ENCODE assay signal across 14 mouse cellular contexts in the genomic region with DNA sequence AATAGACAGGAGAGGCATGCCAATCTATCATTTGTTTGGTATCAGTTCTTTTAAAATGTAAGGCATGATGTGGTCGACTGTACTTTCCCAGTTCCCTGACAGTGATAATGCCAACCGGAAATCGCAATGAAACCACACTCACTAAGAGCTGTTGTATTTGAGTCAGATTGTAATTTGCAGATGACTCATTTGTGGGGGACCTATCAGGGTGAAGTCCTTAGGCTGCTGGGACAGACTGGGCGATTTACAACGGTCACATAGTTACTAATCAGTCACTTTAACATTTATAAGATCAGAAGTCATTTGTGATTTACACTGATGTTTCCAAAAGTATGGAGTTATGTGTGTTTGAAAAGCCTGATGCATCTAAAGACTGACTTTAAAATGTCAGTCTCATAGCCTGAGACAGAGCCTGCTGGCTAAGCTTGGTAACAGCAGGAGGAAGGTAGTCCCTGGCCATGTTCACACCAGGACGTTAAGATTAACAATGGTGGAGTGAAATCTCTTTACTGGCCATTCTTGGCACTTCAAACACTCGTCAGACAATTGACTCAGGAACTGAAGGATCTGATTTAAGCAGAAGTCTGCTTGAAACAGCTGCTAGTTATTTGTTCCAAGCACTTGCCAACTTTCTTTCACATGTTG.
DNase-seq lines count a peak whose midpoint lies in the region; ATAC-seq and TF ChIP-seq lines count a peak whose summit lies in the region.
"Had no signal": no experiment of that assay in that cellular context is flagged by ENCODE, and none has a peak within 500 bp of the region (broad histone marks: within the 10 kb centered on the region; RNA-seq: fewer than 3 reads in every experiment).

No protein-coding gene starts in this region.

- no peak for TF ChIP-seq EP300 in liver, postnatal 0 days (IDR thresholded peaks at IDR 0.05; ENCODE audit: low read depth)

- no peaks in the 10 kb centered on the region for H3K27me3 ChIP-seq in embryonic facial prominence, embryonic 11.5 days (ENCODE audit: control insufficient read depth, insufficient read depth, low read length)
- H3K27me3 ChIP-seq in embryonic facial prominence, embryonic 10.5 days (replicated peaks; ENCODE audit: low read depth, poor library complexity, severe bottlenecking), result no peaks in the 10 kb centered on the region
- no peaks in the 10 kb centered on the region for H3K27me3 ChIP-seq in liver, postnatal 0 days (ENCODE audit: insufficient read depth, low read length)
- H3K27me3 ChIP-seq: heart, embryonic 15.5 days had no signal

- H3K9me3 ChIP-seq in embryonic facial prominence, embryonic 11.5 days (replicated peaks; ENCODE audit: control insufficient read depth, low read length), result no peaks in the 10 kb centered on the region
- no peaks in the 10 kb centered on the region for H3K9me3 ChIP-seq in embryonic facial prominence, embryonic 10.5 days
- no peaks in the 10 kb centered on the region for H3K9me3 ChIP-seq in liver, postnatal 0 days (ENCODE audit: low read length)
- H3K9me3 ChIP-seq: heart, embryonic 15.5 days had no signal

- no peak overlapping the region for H3K27ac ChIP-seq in embryonic facial prominence, embryonic 11.5 days (replicated peaks; ENCODE audit: low read depth, low read length)
- H3K27ac ChIP-seq in embryonic facial prominence, embryonic 10.5 days (replicated peaks), result no peak overlapping the region
- no peak overlapping the region for H3K27ac ChIP-seq in liver, postnatal 0 days (ENCODE audit: low read depth)
- peak overlapping the region; percentile 66 for H3K27ac ChIP-seq in brown adipose tissue, adult 24 weeks (replicated peaks; ENCODE audit: low read depth, low read length)
- H3K27ac ChIP-seq: heart, embryonic 15.5 days; liver, embryonic 14.5 days had no signal

- intact Hi-C loops in left cerebral cortex, postnatal 10 days (cut with DNase I), result no loop called here

- H3K4me3 ChIP-seq in embryonic facial prominence, embryonic 11.5 days (ENCODE audit: low read depth, low read length), result no peak overlapping the region
- no peak overlapping the region for H3K4me3 ChIP-seq in embryonic facial prominence, embryonic 10.5 days
- no peak overlapping the region for H3K4me3 ChIP-seq in liver, postnatal 0 days (ENCODE audit: low read depth, low read length)
- no peak overlapping the region for H3K4me3 ChIP-seq in brown adipose tissue, adult 24 weeks (ENCODE audit: insufficient read depth, low read depth, low read length)
- H3K4me3 ChIP-seq: heart, embryonic 15.5 days had no signal

- WGBS in embryonic facial prominence, embryonic 11.5 days, result 51% methylated on average over 7 of the region's 7 CpGs
- 52% methylated on average over 7 of the region's 7 CpGs for WGBS in embryonic facial prominence, embryonic 10.5 days
- WGBS in liver, postnatal 0 days (ENCODE audit: insufficient replicate concordance), result 44% methylated on average over 7 of the region's 7 CpGs

- no peak overlapping the region for H3K9ac ChIP-seq in embryonic facial prominence, embryonic 11.5 days (replicated peaks; ENCODE audit: low read length)
- H3K9ac ChIP-seq in liver, postnatal 0 days (replicated peaks), result no peak overlapping the region
- H3K9ac ChIP-seq: heart, embryonic 15.5 days; liver, embryonic 14.5 days had no signal

- ATAC-seq in embryonic facial prominence, embryonic 11.5 days (replicated peaks; ENCODE audit: insufficient number of reproducible peaks, low FRiP score, low TSS enrichment, low read depth), result no peak
- no peak for ATAC-seq in liver, postnatal 0 days
- peak; percentile 24; the same call in 1 of the 2 replicates for ATAC-seq in megakaryocyte, adult 5-6 weeks (ENCODE audit: poor library complexity, severe bottlenecking)
- no peak for ATAC-seq in monocyte, adult 5-6 weeks (replicated peaks; ENCODE audit: insufficient number of reproducible peaks, low FRiP score, low TSS enrichment, poor library complexity, severe bottlenecking)
- ATAC-seq: forebrain, embryonic 16.5 days had no signal

- no peaks in the 10 kb centered on the region for H3K4me1 ChIP-seq in embryonic facial prominence, embryonic 11.5 days (ENCODE audit: control insufficient read depth, insufficient read depth, low read length)
- H3K4me1 ChIP-seq in embryonic facial prominence, embryonic 10.5 days, result 0 out of 2 replicates have a peak, but pooled peaks cover 2% of the 10 kb centered on the region
- H3K4me1 ChIP-seq in liver, postnatal 0 days (ENCODE audit: insufficient read depth), result no peaks in the 10 kb centered on the region; the same call in 1 of the 2 replicates
- H3K4me1 ChIP-seq in brown adipose tissue, adult 24 weeks (ENCODE audit: control insufficient read depth, insufficient read depth, insufficient read length, low read length), result peaks cover 9% of the 10 kb centered on the region

- no peak overlapping the region for H3K4me2 ChIP-seq in embryonic facial prominence, embryonic 11.5 days (ENCODE audit: low read depth, low read length)
- no peak overlapping the region for H3K4me2 ChIP-seq in liver, postnatal 0 days (ENCODE audit: low read depth, low read length)
- H3K4me2 ChIP-seq: heart, embryonic 15.5 days had no signal

- H3K36me3 ChIP-seq in embryonic facial prominence, embryonic 11.5 days (replicated peaks; ENCODE audit: control insufficient read depth, insufficient read depth, low read depth, low read length), result no peaks in the 10 kb centered on the region
- no peaks in the 10 kb centered on the region for H3K36me3 ChIP-seq in embryonic facial prominence, embryonic 10.5 days (replicated peaks)
- H3K36me3 ChIP-seq in liver, postnatal 0 days (replicated peaks; ENCODE audit: insufficient read depth, low read length), result 0 out of 2 replicates have a peak, but pooled peaks cover 3% of the 10 kb centered on the region

- peak; percentile 25 for DNase-seq in embryonic facial prominence, embryonic 11.5 days (ENCODE audit: low spot score)
- DNase-seq in embryonic facial prominence, embryonic 10.5 days (ENCODE audit: low spot score), result no peak
- no peak for DNase-seq in liver, postnatal 0 days
- no peak for DNase-seq in liver
- no peak for DNase-seq in left cerebral cortex, postnatal 10 days (ENCODE audit: extremely low spot score in 1 of 2, low spot score in 2 of 2)
- DNase-seq: B cell, adult 2 months; cerebellum, postnatal 36 days; kidney, adult 8-10 months had no signal

- 0 out of 2 replicates have a peak, but pooled peaks have one; percentile 1 for TF ChIP-seq CTCF in liver, postnatal 0 days (IDR thresholded peaks at IDR 0.05; ENCODE audit: low read depth)
